Mouse (Mus musculus): ENCODE data around the gene Nuak1. TPM values are rescaled to one million over a fixed set of nuclear protein-coding genes. Genes with fewer than 3 reads are reported as not detected.
A peak's percentile ranks its signal among the peaks of the same experiment; 100 is the strongest.

The Nuak1 gene
- total RNA-seq (2014; rRNA removed; ENCODE audit: low replicate concordance) (33.6 and 36.8 TPM in 2 replicates), polyA plus RNA-seq (2015; fragmentation: Nextera tagmentation; extraction: Ambion mirVana) (1.4 and 1.7 TPM in 2 replicates)

DNA sequence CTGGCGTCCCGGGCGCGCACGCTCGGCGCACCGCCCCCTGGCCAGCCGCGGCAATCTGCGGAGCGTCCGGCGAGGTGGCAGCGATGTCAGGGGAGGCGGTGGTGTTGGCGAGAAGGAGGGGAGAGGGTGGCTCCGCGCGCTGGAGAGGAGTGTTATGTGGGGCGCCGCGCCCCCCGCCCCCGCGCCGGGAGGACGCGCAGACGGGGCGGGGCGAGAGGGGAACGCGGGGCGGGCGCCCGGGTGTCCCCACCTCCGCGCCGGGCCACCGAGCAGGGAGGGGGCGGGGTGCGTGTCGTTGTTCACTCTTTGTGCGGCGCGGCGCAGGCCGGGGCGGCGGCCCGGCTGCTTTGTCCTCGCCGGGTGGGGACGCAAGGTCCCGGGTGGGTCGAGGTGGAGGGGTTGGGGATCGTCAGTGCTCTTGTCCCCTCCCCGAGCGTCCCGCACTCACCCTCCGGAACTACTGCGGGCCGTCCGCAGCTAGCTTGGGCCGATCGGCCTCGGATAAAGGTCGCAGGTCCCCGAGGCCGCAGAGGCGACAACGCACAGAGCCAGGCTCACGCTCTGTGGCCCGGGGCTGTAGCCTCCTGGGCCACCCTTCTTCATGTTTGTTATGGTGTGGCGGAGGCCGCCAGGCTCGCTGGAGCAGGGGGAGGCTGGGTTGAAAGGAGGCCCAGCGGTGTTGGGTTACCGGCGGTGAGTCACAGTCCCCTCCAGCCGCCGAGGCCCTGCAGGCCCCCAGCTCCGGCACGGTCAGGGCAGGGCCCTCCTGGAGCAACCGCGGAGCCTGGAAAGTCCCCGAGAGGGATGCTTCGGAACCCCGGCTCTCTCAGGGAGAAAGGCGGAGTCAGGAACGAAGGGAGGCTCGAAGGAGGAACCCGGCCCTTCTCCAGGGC lies at the start of gene Nuak1:
Gene Nuak1, minus strand, starts transcription at position 57 of the 893 bp plus-strand sequence.
- peak within 1 kb of the TSS; percentile 95 for H3K4me2 ChIP-seq (ENCODE audit: low read depth, low read length)
- H3K27me3 ChIP-seq (ENCODE audit: control insufficient read depth, insufficient read depth, low read length) = no peaks in the 10 kb centered on the region
- no peaks in the 10 kb centered on the region for H3K9me3 ChIP-seq (replicated peaks; ENCODE audit: control insufficient read depth, low read length)
- ATAC-seq (ENCODE audit: insufficient read depth, low read depth) (peak; percentile 90), DNase-seq (ENCODE audit: low spot score) (peak; percentile 93)
- WGBS = under 1% methylated on average over 74 of the region's 94 CpGs
- peak within 1 kb of the TSS; percentile 99 for H3K9ac ChIP-seq (replicated peaks; ENCODE audit: low read depth, low read length)
- TF ChIP-seq EP300 (IDR thresholded peaks at IDR 0.05; ENCODE audit: low read depth) = no peak
- TF ChIP-seq CTCF (IDR thresholded peaks at IDR 0.05; ENCODE audit: low read depth) = no peak
- H3K36me3 ChIP-seq (replicated peaks; ENCODE audit: control insufficient read depth, insufficient read depth, low read length) = no peaks in the 10 kb centered on the region
- peaks cover 33% of the 10 kb centered on the region for H3K4me1 ChIP-seq (ENCODE audit: control insufficient read depth, insufficient read depth)
- peak within 1 kb of the TSS; percentile 99 for H3K27ac ChIP-seq (ENCODE audit: low read depth)
- peak within 1 kb of the TSS; percentile 95 for H3K4me3 ChIP-seq (ENCODE audit: low read depth, low read length)

DNA sequence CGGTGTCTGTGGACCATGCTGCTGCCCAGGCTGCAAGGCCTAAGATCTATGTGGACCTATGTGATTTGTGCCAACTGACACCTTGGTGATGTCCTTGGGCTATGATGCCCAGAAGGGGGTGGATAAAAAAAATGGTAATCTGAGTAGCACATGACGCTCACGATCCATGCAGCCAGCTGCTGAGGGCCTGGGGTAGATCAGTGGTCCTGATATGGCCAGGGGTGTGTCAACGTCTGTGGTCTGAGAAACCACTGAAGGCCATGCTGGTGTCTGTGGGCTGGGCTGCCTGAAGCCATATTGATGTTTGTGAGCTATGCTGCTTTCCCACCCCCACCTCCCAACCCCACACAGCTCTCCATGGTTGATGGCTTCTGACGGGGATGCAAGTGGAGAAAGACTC lies 49.7 kb upstream of the Nuak1 start:
- H3K4me3 ChIP-seq (ENCODE audit: low read depth, low read length) = no peak overlapping the region
- no peaks in the 10 kb centered on the region for H3K36me3 ChIP-seq (replicated peaks; ENCODE audit: control insufficient read depth, insufficient read depth, low read length)
- DNase-seq (ENCODE audit: low spot score) (no peak), ATAC-seq (ENCODE audit: insufficient read depth, low read depth) (no peak)
- H3K9me3 ChIP-seq (replicated peaks; ENCODE audit: control insufficient read depth, low read length) = no peaks in the 10 kb centered on the region
- H3K27me3 ChIP-seq (ENCODE audit: control insufficient read depth, insufficient read depth, low read length) = no peaks in the 10 kb centered on the region
- no peak overlapping the region for H3K4me2 ChIP-seq (ENCODE audit: low read depth, low read length)
- WGBS = 82% methylated on average over 5 of the region's 5 CpGs
- H3K27ac ChIP-seq (ENCODE audit: low read depth) = no peak overlapping the region
- no peak overlapping the region for H3K9ac ChIP-seq (replicated peaks; ENCODE audit: low read depth, low read length)
- H3K4me1 ChIP-seq (ENCODE audit: control insufficient read depth, insufficient read depth) = peaks cover 10% of the 10 kb centered on the region; the same call in 1 of the 2 replicates
- TF ChIP-seq EP300 (IDR thresholded peaks at IDR 0.05; ENCODE audit: low read depth) = no peak
- no peak for TF ChIP-seq CTCF (IDR thresholded peaks at IDR 0.05; ENCODE audit: low read depth)

DNA sequence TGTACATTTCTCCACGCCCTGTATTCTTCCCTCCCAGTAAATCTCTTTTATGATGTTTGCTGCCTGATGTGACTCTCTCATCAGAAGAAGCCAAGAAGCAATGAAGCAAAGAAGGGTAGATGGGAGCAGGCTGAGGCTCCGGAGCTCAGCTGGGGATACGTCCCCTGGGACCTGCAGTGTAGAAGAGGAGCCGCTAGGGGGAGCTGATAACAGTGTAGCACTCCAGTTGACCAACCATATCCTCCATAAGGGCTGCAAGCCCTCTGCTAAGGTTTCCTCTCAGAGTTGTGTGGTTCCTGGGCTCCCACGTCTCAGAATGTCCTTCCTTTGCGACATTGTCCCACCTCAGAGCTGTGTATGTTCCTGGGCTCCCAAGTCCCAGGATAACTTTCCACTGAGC lies 47.9 kb upstream of the Nuak1 start:
- Histone ChIP-seq H3K9me3 (replicated peaks; ENCODE audit: control insufficient read depth, low read length) (no peaks in the 10 kb centered on the region), H3K4me2 (ENCODE audit: low read depth, low read length) (no peak overlapping the region), H3K27ac (ENCODE audit: low read depth) (no peak overlapping the region), H3K36me3 (replicated peaks; ENCODE audit: control insufficient read depth, insufficient read depth, low read length) (no peaks in the 10 kb centered on the region), H3K9ac (replicated peaks; ENCODE audit: low read depth, low read length) (no peak overlapping the region), H3K4me3 (ENCODE audit: low read depth, low read length) (no peak overlapping the region), H3K4me1 (ENCODE audit: control insufficient read depth, insufficient read depth) (no peaks in the 10 kb centered on the region), H3K27me3 (ENCODE audit: control insufficient read depth, insufficient read depth, low read length) (no peaks in the 10 kb centered on the region)
- 40% methylated on average over 6 of the region's 6 CpGs for WGBS
- TF ChIP-seq EP300 (IDR thresholded peaks at IDR 0.05; ENCODE audit: low read depth) (no peak), CTCF (IDR thresholded peaks at IDR 0.05; ENCODE audit: low read depth) (peak; percentile 56)
- DNase-seq (ENCODE audit: low spot score) (peak; percentile 54), ATAC-seq (ENCODE audit: insufficient read depth, low read depth) (no peak; the same call in 1 of the 2 replicates)

DNA sequence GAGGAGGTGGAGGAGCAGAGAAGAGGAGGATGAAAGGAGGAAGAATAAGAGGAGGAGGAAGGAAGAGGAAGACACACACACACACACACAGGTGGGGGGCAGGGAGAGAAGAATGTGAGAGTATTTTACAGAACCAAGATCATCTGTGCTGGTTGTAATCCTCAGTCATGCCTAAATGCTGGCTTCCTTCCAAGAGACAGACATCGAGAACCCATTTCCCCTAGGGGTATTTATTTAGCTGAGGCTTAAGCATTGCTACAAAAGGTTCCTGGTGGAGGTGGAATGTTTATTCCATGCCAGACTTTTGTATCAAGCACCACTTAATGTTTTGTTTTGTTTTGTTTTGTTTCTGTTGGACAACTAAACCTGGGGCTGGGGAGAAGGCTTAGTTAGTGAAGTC lies 44.3 kb upstream of the Nuak1 start:
- Histone ChIP-seq H3K4me3 (ENCODE audit: low read depth, low read length) (no peak overlapping the region), H3K9ac (replicated peaks; ENCODE audit: low read depth, low read length) (no peak overlapping the region), H3K4me2 (ENCODE audit: low read depth, low read length) (no peak overlapping the region), H3K27ac (ENCODE audit: low read depth) (no peak overlapping the region), H3K36me3 (replicated peaks; ENCODE audit: control insufficient read depth, insufficient read depth, low read length) (no peaks in the 10 kb centered on the region), H3K27me3 (ENCODE audit: control insufficient read depth, insufficient read depth, low read length) (no peaks in the 10 kb centered on the region), H3K4me1 (ENCODE audit: control insufficient read depth, insufficient read depth) (0 out of 2 replicates have a peak, but pooled peaks cover 4% of the 10 kb centered on the region), H3K9me3 (replicated peaks; ENCODE audit: control insufficient read depth, low read length) (no peaks in the 10 kb centered on the region)
- no peak for TF ChIP-seq EP300 (IDR thresholded peaks at IDR 0.05; ENCODE audit: low read depth)
- ATAC-seq (ENCODE audit: insufficient read depth, low read depth) = no peak
- 55% methylated on average over 1 of the region's 1 CpGs for WGBS
- no peak for DNase-seq (ENCODE audit: low spot score)

DNA sequence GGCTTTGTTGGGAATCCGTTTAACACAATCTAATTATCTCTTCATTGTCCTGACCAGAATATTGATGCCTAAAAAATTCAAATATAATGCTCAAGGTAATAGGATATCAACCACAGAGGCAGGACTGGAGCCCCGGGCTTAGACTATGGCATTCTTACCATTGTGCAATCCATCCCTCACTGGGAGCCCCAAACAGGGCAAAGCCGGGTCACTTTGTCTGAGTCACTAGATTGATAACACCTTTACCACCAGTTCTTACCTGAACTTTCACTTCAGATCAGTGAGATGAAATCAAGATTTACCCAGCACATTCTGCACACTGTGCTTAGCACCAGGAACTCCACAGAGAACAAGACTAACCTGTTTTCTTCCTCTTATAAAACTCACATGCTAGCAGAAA lies 43.2 kb upstream of the Nuak1 start:
- H3K4me2 ChIP-seq (ENCODE audit: low read depth, low read length) = no peak overlapping the region
- H3K27me3 ChIP-seq (ENCODE audit: control insufficient read depth, insufficient read depth, low read length) = no peaks in the 10 kb centered on the region
- H3K4me1 ChIP-seq (ENCODE audit: control insufficient read depth, insufficient read depth) = 0 out of 2 replicates have a peak, but pooled peaks cover 4% of the 10 kb centered on the region
- WGBS = 87% methylated on average over 3 of the region's 3 CpGs
- TF ChIP-seq EP300 (IDR thresholded peaks at IDR 0.05; ENCODE audit: low read depth) (no peak), CTCF (IDR thresholded peaks at IDR 0.05; ENCODE audit: low read depth) (no peak)
- no peak overlapping the region for H3K4me3 ChIP-seq (ENCODE audit: low read depth, low read length)
- H3K36me3 ChIP-seq (replicated peaks; ENCODE audit: control insufficient read depth, insufficient read depth, low read length) = no peaks in the 10 kb centered on the region
- no peak overlapping the region for H3K27ac ChIP-seq (ENCODE audit: low read depth)
- ATAC-seq (ENCODE audit: insufficient read depth, low read depth) (no peak), DNase-seq (ENCODE audit: low spot score) (no peak)
- no peak overlapping the region for H3K9ac ChIP-seq (replicated peaks; ENCODE audit: low read depth, low read length)
- H3K9me3 ChIP-seq (replicated peaks; ENCODE audit: control insufficient read depth, low read length) = no peaks in the 10 kb centered on the region
